Mouse (Mus musculus): ENCODE data around the gene Btg2.

- TF ChIP-seq CTCF (IDR thresholded peaks at IDR 0.05; ENCODE audit: low read depth) (no peak), EP300 (optimal IDR thresholded peaks at IDR 0.05) (no peak)
These were observed 40.6 kb downstream of the Btg2 start for GRCm38 (mm10) chr1:134038336-134038735.
